Mouse (Mus musculus) gastrocnemius, postnatal 36 days (tissue): Measurements from ENCODE around the gene Hacl1. TPM values are rescaled to one million over a fixed set of nuclear protein-coding genes. Genes with fewer than 3 reads are reported as not detected.
A peak's percentile ranks its signal among the peaks of the same experiment; 100 is the strongest.

Experiments
- DNase-seq, 2 experiments: peaks; one replicate each; pipeline ENCODE4 v3.0.0; 2022
- intact Hi-C: fragments of 180-260 bp; cut with DNase I; formaldehyde crosslinking; loops from one replicate; pipeline ENCODE4 v1.15.1; 2025
- long read RNA-seq, 2 experiments: library from polyadenylated mRNA; stranded (forward); transcript quantifications; one replicate each; pipeline ENCODE4 v2.0.0; 2021
- total RNA-seq, 2 experiments: library from RNA; stranded (reverse); gene quantifications; 2 replicates each; pipeline ENCODE4 v1.2.3; 2021

Hacl1 gene
- 1 to 10 TPM; 5.3 to 7.4 TPM for total RNA-seq
- long read RNA-seq, experiment 1, partial matches to known transcripts, result 0 of 2 reads
- long read RNA-seq, experiment 1, other reads (novel, unspliced or antisense), result 0 of 2 reads
- long read RNA-seq, experiment 2, partial matches to known transcripts, result 2 of 4 reads
- long read RNA-seq, experiment 2, other reads (novel, unspliced or antisense), result 0 of 4 reads

DNA sequence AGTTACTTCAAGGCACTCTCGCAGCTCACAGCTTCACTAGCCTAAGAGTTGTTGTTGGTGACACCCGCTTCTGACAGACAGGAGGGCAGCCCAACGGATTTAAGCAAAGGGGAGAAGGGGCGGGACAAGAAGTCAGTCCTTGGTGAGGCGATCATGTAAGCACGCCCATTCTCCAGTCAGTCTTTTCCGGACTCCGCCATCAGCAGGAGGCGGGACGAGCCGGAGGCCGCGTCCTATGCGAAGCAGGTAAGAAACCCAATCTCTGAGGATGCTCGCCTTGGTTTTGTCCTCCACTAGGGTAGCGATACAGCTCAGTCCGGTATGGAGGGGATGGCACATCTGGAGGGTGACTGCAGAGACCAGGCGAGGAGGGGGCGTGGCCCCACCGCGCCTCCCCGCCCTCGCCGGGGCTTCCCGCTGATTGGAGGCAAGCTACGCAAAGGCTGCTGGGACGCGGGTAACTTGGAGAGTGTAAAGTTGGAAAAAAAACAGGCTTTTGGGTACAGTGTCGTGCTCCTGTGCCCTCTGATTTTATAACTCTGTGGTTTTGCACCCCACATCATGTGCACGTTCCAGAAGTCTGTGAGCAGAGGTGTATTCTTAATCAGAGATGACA, at the start of gene Hacl1, which contains the start of gene Btd:
TSS of gene Hacl1 (minus strand) at position 397 of the 616 bp plus-strand sequence.
TSS of gene Btd (plus strand) at position 139 of the 616 bp plus-strand sequence.
- intact Hi-C loops, result no loop called here
- DNase-seq, result peak; percentile 85 to 89

DNA sequence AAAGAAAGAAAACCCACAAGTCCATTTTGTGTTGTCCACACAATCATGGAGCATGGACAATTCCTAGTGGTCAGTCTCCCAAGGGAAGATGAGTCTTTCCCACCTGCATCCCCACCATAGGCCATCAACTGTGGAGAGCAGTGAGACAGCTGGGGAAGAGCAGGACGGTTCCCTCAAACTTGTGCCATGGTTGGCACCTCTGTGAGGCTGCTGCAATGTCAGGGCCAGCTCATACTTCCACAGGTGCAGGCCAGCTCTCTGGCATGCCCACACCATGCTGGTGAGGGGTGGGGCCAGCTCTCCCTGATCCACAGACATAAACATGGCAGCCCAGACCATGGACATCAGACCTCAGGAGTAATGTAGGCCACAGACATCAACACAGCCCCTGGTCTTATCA, 45.1 kb upstream of the Hacl1 start:
- no peak for DNase-seq
- intact Hi-C loops, result no loop called here

DNA sequence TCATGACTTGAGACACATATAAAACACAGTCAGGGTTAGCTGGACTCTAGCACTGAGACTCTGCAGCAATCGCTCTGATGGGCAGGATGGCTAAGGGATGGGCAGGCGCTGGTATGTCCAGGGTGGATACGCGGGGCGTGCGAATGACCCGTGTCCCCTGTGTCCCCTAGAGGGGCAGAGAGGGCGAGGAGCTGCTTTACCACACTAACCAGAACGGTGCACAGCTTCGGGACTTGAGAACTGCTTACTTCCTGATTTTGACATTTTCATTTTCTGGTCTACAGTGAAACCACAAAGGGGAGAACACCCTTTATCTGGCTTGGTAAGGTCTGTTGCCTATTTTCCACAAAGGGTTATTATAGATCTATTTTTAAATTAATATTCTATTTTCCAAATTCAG, 44.6 kb upstream of the Hacl1 start:
- no peak for DNase-seq
- intact Hi-C loops, result no loop called here

DNA sequence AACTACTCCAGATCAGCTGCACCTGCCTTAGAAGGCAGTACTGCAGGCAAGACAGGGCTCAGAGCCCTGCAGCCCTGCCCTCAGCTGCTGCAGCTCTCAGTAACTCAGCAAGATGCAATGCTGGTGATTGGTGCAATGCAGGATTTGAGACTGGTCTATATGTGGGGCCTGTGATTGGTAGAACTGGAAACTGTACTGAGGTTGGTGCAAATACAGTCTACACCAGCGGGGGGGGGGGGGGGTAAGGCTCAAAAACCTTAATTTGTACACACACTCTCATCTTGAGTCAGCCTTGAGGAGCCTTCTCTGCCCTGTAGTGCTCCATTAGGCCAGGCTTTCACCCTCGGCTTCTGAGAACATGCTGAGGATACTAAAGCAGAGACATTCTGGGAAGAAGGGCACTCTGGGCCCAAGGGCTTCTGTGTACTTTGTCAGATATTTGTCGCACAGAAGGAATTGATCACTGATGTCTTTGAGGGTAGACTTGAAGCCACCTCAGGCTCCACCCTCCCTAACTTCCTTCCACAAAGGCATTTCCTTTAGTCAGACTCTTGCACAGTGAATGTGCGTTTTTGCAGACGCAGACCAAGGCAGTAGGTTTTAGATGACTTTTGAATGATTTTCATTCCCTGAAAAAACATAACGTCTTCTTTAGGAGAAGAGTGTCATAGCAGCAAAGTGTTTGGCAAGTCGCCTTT, 43.4 kb upstream of the Hacl1 start:
- DNase-seq, result no peak
- intact Hi-C loops, result no loop called here

DNA sequence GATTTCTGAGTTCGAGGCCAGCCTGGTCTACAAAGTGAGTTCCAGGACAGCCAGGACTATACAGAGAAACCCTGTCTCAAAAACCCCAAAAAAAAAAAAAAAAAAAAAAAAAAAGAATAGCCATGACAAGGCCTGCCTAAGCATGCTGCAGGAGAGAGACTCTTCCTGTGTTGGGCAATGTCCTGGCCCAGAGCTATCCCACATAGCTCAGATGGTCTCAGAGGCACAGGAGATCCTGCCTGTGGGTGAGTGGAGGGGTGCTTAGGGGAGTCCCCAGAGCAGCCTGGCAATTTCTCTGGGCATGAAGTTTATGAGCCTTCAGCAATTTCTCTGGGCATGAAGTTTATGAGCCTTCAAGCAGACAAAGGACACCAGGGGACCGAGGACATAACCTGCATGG, 42.5 kb upstream of the Hacl1 start:
- DNase-seq, result no peak
- intact Hi-C loops, result no loop called here

DNA sequence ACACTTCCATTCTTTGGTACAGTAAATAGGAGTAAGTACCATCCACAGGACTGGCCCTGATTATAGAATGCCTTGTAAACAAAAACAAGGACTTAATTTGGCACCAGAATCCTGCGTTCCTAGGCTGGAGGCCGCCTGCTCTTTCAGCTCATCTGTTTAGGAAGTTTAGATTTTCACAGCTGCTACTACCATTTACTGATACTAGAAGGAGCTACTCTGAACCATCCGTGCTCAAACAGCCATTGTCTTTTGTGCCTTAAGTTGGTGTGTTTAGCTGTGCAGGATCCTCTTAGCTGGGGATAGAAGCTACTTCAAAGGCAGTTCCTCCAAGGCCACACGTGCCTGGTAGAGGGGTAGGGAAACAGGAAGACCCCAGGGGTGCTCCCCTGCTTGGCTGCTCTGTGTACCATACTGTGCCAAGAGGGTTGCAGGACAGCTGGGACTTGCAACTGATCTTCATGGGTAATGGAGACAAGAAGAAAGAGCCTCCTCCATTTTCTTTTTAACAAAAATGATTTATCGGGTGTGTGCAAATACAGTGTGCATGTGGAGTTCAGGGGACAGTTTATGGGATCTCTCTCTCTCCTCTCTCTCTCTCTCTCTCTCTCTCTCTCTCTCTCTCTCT, 41.0 kb upstream of the Hacl1 start:
- DNase-seq, result no peak

DNA sequence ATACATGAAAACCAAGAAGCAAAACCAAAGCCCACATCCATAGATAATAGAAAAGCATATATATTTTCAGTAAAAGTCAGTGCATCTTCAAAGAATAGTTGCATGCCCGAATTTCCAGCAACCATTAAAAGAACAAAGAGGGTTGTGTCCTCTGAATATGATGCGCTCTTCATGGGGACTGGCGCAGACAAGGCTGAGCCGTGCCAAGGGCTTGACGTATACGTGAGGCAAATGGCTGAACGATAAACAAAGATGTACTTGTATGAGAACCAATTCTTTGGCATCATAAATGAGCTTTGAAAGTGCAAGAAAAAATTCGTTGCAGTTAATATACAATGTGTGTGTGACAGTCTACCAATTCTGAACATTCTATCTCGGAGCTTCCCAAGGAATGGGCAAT, 40.2 kb upstream of the Hacl1 start:
- no peak for DNase-seq
- intact Hi-C loops, result no loop called here

More for the DNA sequence above, 41.0 kb upstream of the Hacl1 start:
- intact Hi-C loops, result no loop called here

DNA sequence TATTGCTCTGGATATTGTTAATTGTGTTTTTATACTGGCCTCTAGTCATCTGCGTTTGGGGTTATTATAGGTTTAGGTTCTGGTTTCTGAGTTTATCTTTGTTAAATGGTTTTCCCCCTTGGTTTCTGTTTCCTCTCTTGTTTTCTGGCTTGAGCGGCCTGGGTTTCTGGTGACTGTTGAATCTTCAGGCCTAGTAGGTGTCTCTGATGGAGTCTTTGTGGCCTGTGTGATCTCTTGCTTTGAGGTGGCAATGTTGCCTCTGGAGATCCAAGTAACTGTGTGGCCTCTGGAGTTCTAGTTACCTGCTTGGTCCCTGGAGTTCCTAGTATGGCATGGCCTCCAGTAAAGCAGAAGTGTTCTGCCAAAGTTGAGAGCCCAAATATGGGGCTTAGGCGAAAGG, 39.6 kb upstream of the Hacl1 start:
- intact Hi-C loops, result no loop called here

DNA sequence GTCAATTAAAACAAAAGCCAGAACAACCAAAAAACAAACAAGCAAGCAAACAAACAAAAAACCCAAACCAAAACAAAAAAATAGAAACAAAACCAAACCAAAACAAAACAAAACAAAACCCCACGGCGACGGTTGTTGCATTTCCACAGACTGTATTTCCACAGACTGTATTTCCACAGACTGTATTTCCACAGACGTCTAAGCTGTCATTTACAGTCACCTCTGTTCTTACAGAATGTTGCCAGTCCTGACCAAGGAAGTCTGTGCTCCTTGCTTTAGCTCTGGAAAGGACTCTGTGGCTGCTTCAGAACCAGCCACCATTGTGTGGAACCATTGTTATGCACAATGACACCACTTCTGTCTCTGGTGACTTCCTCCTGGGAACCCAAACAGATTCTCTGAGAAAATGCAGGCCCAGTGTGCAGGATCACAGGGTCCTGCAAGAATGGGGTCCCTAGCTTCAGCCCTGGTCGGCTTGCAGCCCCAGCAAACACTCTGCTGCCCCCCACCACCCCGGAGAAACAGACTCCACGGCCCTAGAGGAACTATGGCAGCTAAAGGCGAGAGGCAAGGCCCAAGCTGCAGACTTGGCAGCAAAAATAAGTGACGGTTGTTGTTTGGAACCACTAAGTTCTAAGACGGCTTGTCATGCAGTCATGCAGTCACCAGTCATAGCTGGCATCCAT, 30.7 kb upstream of the Hacl1 start:
- DNase-seq, result no peak
- intact Hi-C loops, result no loop called here

More for the DNA sequence above, 39.6 kb upstream of the Hacl1 start:
- DNase-seq, result no peak

DNA sequence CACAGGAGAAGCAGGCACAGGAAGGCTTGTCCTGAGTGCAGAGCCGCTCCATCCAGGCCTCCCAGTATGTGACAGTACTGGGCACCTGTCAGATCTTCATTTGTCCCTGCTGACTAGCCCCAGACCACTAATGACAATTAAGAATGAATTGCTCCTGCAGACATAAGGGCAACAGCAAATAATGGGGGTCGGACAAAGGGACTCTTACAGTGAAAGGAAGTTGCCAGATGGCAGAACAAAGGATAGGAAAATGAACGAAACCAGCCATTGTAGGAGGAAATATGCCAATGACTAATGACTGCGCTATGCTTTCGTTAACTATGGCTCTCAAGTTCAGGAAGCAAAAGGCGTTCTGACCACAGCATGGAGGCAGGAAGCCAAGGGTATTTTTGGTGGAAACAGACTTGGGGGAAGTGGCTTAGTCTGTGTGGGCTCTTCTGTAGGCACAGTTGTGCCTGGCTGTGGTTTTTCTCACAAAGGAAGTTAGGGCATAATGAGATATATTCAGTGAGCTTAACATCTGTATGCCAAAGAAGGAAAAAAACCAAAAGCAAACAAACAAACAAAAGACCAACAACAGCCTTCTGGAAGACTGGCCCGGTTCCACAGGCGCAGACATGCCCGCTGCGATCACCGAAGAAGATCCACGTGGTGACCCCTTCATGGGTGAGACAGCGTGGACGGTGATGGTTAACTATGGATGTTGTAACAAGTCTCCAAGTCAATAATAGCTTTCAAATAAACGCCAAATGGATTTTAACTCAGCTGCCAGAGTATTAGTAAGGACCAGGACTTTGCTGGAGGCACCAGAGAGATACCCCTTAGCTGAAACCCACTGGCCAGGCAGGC, 28.8 kb upstream of the Hacl1 start:
- intact Hi-C loops, result no loop called here
- no peak for DNase-seq

DNA sequence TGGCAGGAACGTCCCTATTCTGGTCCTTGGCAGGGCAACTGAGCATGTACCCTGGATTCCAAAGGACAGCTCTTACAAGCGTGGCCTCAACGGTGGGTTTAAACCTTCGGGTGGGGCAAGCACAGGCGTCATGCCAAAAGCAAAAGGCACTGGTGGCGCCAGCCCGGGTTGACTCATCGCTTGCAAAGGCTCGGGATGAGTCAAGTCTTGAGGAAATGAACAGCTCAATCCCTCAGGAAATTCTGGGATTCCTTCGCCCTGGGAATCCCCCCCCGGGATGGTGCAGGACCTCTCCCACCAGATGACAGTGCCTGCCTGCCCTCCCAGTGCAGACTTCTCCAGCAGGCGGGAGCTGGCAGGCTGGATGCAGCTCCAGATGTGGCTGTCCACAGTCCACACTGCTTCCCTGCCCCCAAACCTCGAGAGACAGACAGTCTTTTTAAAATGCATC, 28.1 kb upstream of the Hacl1 start:
- intact Hi-C loops, result no loop called here
- DNase-seq, result peak; percentile 76 to 79

DNA sequence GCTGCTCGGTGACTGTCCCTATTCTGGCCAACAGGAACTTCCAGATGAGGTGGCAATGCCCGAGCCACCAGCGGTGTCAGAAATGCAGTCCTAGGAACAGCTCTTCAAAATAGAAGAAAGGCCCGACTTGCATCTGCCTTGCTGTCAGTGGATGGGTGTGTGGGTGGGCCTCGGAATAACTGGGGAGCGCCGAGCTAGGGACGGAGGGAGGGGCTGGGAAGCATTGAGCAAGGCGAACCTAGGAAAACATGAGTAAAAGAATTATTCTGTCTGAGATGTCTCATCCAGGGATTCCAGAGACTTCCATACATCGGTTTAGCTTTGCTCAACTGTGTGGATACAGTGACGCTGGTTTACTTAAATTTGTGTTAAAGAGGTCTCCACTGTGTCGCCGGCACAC, 27.2 kb upstream of the Hacl1 start:
- DNase-seq, result no peak
- intact Hi-C loops, result no loop called here

DNA sequence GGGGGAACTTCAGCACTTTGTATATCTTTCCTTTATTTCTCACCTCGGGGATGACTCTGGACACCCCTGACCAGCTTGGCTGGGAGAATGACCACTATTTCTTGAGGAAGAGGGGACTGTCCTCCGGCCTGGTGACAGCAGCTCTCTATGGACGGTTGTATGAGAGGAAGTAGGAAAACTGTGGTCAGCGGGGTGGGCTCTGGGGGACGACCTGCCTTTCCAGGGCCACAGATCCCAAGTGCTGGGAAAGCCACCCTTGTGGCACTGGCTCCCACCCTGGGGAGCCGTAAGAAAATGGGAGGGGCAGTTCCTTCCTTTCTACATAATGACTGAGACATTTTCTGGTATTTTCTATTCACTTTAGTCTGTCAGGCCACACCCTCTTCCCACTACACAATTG, 26.7 kb upstream of the Hacl1 start:
- intact Hi-C loops, result no loop called here
- no peak for DNase-seq

DNA sequence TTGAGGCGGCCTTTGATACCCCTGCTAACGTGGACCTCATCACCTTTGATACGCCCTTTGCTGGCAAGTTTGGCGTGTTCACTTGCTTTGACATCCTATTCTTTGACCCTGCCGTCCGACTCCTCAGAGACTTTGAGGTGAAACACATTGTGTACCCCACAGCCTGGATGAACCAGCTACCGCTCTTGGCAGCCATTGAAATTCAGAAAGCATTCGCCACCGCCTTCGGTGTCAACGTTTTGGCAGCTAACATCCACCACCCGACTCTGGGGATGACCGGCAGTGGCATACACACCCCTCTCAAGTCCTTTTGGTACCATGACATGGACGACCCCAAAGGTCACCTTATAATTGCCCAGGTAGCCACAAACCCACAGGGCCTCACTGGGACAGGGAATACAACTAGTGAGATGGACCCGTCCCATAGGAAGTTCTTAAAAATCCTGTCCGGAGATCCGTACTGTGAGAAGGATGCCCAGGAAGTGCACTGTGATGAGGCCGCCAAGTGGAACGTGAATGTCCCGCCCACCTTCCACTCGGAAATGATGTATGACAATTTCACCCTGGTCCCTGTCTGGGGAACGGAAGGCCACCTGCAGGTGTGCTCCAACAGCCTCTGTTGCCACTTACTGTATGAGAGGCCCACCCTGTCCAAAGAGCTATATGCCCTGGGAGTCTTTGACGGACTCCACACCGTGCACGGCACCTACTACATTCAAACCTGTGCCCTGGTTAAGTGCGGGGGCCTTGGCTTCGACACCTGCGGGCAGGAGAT, 26.0 kb upstream of the Hacl1 start:
- DNase-seq, result no peak
- intact Hi-C loops, result no loop called here

DNA sequence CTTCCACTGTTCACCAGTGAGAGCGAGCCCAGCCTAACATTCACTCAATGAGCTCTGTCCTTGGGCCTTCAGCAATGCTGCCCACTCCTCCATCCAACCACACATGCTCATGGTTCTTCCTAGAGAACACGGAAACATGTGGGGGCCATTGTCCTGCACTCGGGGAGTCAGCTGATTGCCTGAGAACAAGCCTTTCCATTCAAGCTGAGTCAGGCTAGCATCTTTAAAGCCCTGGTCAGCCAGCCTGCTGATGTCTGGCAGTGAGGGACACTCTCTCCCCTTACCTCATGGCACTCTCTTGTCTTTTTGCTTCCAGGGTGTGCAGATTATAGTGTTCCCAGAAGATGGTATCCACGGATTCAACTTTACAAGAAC, 24.5 kb upstream of the Hacl1 start:
- DNase-seq, result no peak
- intact Hi-C loops, result no loop called here

DNA sequence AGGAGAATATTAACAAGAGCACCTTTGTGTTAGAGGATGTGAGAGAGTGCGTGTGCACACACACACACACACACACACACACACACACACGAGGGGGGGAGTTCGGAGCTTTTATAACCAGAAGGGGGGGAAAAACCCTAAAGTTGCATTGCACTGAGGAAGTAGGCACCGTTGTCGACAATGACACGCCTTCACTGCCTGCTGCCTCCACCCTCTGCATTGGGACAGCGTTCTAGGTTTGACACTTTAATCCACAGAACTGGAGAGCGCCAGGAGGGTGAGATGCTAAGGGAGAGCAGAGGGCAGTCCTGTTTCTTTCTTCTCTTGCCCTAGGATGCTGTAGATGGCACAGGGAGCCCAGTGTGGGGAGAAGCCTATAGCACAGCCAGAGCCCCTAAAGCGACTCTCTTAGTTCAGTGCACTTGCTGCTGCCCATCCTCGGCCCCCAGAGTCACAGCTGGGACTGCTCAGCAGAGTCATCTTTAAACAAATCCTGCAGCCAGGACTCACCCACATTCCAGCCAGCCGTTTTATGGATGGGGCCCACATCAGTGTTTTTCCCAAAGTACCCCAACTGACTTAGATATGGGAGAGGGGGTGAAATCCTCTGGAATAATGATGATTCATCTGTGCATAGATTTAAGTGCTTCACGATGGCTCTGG, 23.9 kb upstream of the Hacl1 start:
- DNase-seq, result no peak
- intact Hi-C loops, result no loop called here

DNA sequence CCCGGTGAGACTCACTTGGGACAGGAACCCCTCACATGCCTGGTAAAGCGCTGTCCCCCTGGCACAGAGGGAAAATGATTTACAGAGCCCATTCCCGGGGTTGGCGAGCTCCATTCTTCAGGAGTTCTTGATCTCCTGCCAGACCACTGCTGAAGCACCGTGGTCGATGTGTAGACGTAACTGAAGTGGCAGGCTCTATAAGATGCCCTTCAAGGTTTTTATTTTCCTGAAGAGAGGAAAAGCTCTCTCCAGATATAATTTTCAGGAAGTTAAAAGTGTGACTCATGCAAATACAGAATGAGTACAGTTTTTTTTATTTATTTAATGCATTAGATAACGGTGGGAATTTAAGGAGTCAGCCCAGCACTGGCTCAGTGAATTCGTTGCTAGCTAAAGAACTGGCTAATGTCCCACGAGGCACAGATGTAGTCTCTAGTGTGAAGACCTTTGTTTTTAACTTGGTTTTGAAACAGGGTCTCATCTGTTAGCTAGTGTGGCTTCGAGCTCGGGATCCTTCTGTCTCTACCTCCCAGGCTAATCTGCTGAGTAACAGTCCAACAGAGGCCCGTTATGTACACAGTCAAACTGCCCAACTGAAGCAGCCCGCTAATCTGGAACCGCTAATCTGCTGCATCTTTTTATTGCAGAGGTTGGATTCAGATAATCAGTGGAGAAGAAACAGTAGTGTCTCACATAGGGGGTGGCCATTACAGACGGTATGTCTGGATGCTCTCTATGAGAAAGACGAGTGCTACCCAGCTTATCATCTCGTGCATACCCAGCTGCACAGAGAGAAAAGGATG, 23.2 kb upstream of the Hacl1 start:
- intact Hi-C loops, result no loop called here

More for the DNA sequence above, 23.2 kb upstream of the Hacl1 start:
- no peak for DNase-seq
